Mouse (Mus musculus): Measurements from ENCODE around the gene Cops6.

GRCm38 (mm10) chr5:138187661-138188306 lies 26.9 kb downstream of the Cops6 start:
- TF ChIP-seq POLR2A (IDR thresholded peaks at IDR 0.05; ENCODE audit: insufficient read depth, low read depth, low read length) (no peak), CTCF (IDR thresholded peaks at IDR 0.05; ENCODE audit: insufficient read depth, low read depth, low read length) (no peak)

Measured in olfactory bulb, adult 2 months (tissue).